Comparison of ENCODE assay signal across 17 mouse cellular contexts in the genomic region with DNA sequence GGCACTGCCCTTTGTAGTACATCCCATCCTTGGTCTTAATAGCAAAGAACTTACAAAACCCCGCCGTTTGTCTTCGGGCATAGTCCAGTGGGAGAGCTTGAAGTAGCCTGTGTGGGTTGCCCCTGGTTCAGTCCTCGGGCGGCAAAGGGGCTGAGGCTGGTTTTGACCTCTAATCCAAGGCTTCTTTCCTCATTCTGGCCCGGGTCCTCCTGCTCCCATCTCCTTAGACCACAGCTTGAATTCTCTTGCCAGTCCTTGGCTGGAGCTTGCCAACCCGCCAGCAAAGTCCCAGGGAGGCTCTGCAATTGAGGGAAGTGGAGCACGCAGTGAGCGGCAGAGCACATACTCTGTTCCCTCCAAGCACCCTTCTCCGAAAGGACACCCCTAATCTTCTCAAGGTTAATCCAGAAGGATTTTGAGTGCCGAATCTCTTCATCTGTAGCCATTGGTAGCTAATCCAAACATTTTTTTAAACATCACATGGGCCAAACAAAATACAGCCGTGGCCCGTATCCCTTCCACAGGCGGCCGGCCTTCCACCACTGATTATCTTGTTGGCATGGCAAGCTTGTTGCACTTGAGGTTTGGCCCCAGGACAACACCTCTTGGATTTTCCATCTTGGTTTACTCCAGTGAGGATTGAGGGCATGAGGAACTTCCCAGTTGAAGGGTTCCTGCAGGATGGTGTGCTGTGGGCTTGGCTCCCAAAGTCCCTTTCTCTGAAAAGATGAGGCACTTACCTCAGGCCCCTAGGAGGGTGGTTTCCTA. TPM values are rescaled to one million over a fixed set of nuclear protein-coding genes. Genes with fewer than 3 reads are reported as not detected.
DNase-seq lines count a peak whose midpoint lies in the region; ATAC-seq and TF ChIP-seq lines count a peak whose summit lies in the region.
"Had no signal": no experiment of that assay in that cellular context is flagged by ENCODE, and none has a peak within 500 bp of the region (broad histone marks: within the 10 kb centered on the region; RNA-seq: fewer than 3 reads in every experiment).

No protein-coding gene starts in this region.

- intact Hi-C loops in heart, postnatal 10 days (cut with DNase I) = no loop called here

- DNase-seq in cerebellum, adult 2 months = peak; percentile 63 to 64
- DNase-seq in cerebellum, adult 11 months = no peak
- DNase-seq in cerebellum, postnatal 25 days = peak; percentile 65 to 70
- peak; percentile 60 to 66 for DNase-seq in heart, postnatal 10 days
- no peak for DNase-seq in heart, adult 8-10 months (ENCODE audit: low spot score)
- DNase-seq in brain, adult 2 months (ENCODE audit: low read depth, low spot score) = peak; percentile 43
- DNase-seq: adrenal gland, postnatal 10 days; gastrocnemius, postnatal 10 days; kidney, adult 2 months had no signal

- peak overlapping the region; percentile 98 for H3K27ac ChIP-seq in cerebellum, adult 2 months (ENCODE audit: insufficient read depth, low read length)
- H3K27ac ChIP-seq: embryonic facial prominence, embryonic 12.5 days; forebrain, embryonic 15.5 days; heart, embryonic 13.5 days; hindbrain, embryonic 15.5 days; kidney, embryonic 15.5 days had no signal

- H3K4me1 ChIP-seq in cerebellum, adult 2 months (ENCODE audit: control insufficient read depth, insufficient read depth, low read length) = peaks cover 75% of the 10 kb centered on the region
- H3K4me1 ChIP-seq: forebrain, embryonic 15.5 days; hindbrain, embryonic 15.5 days had no signal

- no peak for TF ChIP-seq CTCF in cerebellum, adult 2 months (IDR thresholded peaks at IDR 0.05; ENCODE audit: borderline replicate concordance, insufficient read depth, low read depth, low read length)

- ATAC-seq in cerebellum, adult (ENCODE audit: insufficient number of reproducible peaks, low FRiP score, low TSS enrichment) = no peak
- ATAC-seq: forebrain, embryonic 15.5 days; intestine, embryonic 16.5 days had no signal

- 26% methylated on average over 15 of the region's 15 CpGs for WGBS in cerebellum, adult 2 months

- H3K27me3 ChIP-seq in cerebellum, adult 2 months (ENCODE audit: control insufficient read depth, insufficient read depth, low read length) = no peaks in the 10 kb centered on the region
- H3K27me3 ChIP-seq: embryonic facial prominence, embryonic 12.5 days; forebrain, embryonic 15.5 days; heart, embryonic 13.5 days; hindbrain, embryonic 15.5 days; kidney, embryonic 15.5 days had no signal

- H3K4me3 ChIP-seq in cerebellum, adult 2 months (replicated peaks; ENCODE audit: insufficient read depth, low read depth, low read length) = no peak overlapping the region
- H3K4me3 ChIP-seq: embryonic facial prominence, embryonic 12.5 days; forebrain, embryonic 15.5 days; heart, embryonic 13.5 days; hindbrain, embryonic 15.5 days; kidney, embryonic 15.5 days had no signal

- TF ChIP-seq POLR2A in cerebellum, adult 2 months (IDR thresholded peaks at IDR 0.05; ENCODE audit: borderline replicate concordance, insufficient read depth, low read length) = no peak

RNA-seq across cellular contexts. Expression of gene Chn2, which starts 41.3 kb away (rescaled TPM):
- 574 and 684 TPM in 2 replicates for polyA plus RNA-seq in cerebellum, adult 2 months (2012; rRNA removed)
- total RNA-seq in heart, postnatal 10 days (2021) = 1 to 10 TPM; 5.2 to 6.0 TPM
- total RNA-seq in heart, adult 8-10 months (2022) = 1 to 10 TPM; 2.7 to 5.1 (median 2.9) TPM
- total RNA-seq: MEL had no signal

Comparison
In these comparisons a context has a peak if more than half of its experiments do, and no peak if none do; other contexts are left out.
1. DNase-seq: peak in cerebellum, adult 2 months (2 of 2), cerebellum, postnatal 25 days (2 of 2), heart, postnatal 10 days (2 of 2) and brain, adult 2 months (single experiment); none in cerebellum, adult 11 months (single experiment) and heart, adult 8-10 months (single experiment).